Mouse (Mus musculus): Measurements from ENCODE around the gene Htr5a. TPM values are rescaled to one million over a fixed set of nuclear protein-coding genes. Genes with fewer than 3 reads are reported as not detected.

The Htr5a gene
- polyA plus RNA-seq, 1 experiment from 2014 or later = 0.66 TPM

DNA sequence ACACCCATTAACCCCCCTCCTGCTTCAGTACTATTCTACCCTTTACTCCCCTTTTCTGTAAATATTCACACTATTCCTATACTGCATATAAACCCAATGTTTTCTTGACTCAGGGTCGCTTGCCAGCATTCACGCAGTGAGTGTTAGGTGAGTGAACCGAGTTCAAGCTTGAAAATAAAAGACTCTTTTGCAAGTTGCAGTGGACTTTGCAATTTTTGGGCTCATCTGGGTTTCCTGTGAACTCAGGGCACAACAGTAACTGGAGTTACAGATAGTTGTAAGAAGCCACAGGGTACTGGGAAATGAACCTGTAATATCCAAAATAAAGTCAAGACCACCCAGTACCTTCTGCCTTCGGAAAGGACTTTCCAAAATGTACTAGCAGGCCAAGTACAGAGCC lies 58.2 kb downstream of the Htr5a start:
- no peak overlapping the region for H3K27ac ChIP-seq (replicated peaks)
- no peak overlapping the region for H3K4me2 ChIP-seq (replicated peaks)
- no peaks in the 10 kb centered on the region for H3K4me1 ChIP-seq
- no peaks in the 10 kb centered on the region for H3K36me3 ChIP-seq
- H3K9ac ChIP-seq (replicated peaks) = no peak overlapping the region
- 88% methylated on average over 4 of the region's 4 CpGs for WGBS
- no peak overlapping the region for H3K4me3 ChIP-seq
- ATAC-seq (replicated peaks) = no peak
- no peaks in the 10 kb centered on the region for H3K9me3 ChIP-seq
- H3K27me3 ChIP-seq = no peaks in the 10 kb centered on the region

Other genes with a start within 250 kb of the Htr5a start
- gene Paxip1, start 50.5 kb upstream of the Htr5a start, polyA plus RNA-seq (2015; fragmentation: Nextera tagmentation; extraction: Ambion mirVana) = 30.8 and 31.4 TPM in 2 replicates
- gene Insig1, start 229.2 kb downstream of the Htr5a start, polyA plus RNA-seq (2015; fragmentation: Nextera tagmentation; extraction: Ambion mirVana) = 75.7 and 77.2 TPM in 2 replicates